Mouse (Mus musculus) liver, adult 2 months (tissue): Measurements from ENCODE around the gene Tcfl5.

Experiments used
- CTCF ChIP-seq: fragments of 200-500 bp; IDR thresholded peaks from 2 replicates; pipeline ENCODE4 v1.5.1; 2011; ENCODE audit warnings: low read depth, low read length, control low read depth
- POLR2A ChIP-seq: fragments of 200-500 bp; IDR thresholded peaks from 2 replicates; pipeline ENCODE4 v1.6.1; 2011; ENCODE audit warnings: low read length, control low read depth; ENCODE audit not compliant: insufficient read depth; ENCODE audit errors: extremely low read depth

DNA sequence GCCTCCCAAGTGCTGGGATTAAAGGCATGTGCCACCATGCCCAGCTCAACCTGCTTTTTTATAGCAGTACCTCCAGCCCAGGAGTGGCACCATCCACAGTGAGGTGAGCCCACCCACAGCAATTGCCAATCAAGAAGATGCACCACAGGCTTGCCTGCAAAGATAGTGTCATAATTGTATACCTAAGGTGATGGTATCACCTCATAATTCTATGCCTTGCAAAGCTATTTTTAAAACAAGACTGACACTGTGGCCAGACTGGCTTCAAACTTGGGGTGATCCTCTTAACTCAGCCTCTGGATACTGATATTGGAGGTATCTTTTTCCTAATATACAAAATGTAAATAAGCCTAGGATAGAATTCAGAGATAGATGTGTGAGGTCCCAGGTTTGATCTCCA lies 1.1 kb upstream of the Tcfl5 start:
- no peak for TF ChIP-seq POLR2A
- no peak for TF ChIP-seq CTCF
